Mouse (Mus musculus) stomach, postnatal 0 days (tissue): ENCODE data around the gene Pdcd5.

ENCODE experiments used
- CTCF ChIP-seq: IDR thresholded peaks from 2 replicates; pipeline ENCODE4 v1.5.1; 2016; ENCODE audit warnings: antibody characterized with exemption, low read depth, mild to moderate bottlenecking, moderate library complexity
- EP300 ChIP-seq: optimal IDR thresholded peaks from 2 replicates; pipeline ENCODE3; 2016; ENCODE audit warnings: antibody characterized with exemption

DNA sequence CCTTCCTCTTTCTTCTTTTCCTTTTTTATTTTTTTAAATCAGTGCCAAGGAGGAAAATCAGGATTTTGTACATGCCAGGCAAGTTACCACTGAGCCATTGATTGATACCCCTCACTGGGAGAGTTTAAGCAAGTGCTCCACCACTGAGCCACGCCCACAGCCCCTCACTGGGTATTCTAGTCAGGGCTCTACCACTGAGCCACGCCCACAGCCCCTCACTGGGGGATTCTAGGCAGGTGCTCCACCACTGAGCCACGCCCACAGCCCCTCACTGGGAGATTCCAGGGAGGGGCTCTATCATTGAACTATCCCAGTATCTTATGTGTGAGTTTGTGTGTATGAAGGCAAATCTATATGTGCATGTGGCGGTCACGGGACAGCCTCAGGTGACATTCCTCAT lies 53.0 kb downstream of the Pdcd5 start:
- TF ChIP-seq CTCF: no peak
- TF ChIP-seq EP300: no peak
